Mouse (Mus musculus) midbrain, embryonic 14.5 days (tissue): ENCODE results near the gene Zfand2b. TPM values are rescaled to one million over a fixed set of nuclear protein-coding genes. Genes with fewer than 3 reads are reported as not detected.
A peak's percentile ranks its signal among the peaks of the same experiment; 100 is the strongest.

Source experiments
- ATAC-seq: fragments of 200-750 bp; cut with Nextera tagmentation; 2 replicates; pipeline ENCODE4 v1.8.0; 2017; ENCODE audit warnings: moderate number of reproducible peaks, moderate library complexity; ENCODE audit not compliant: low FRiP score, low TSS enrichment
- DNase-seq: peaks from one replicate; pipeline ENCODE4 v3.0.0-alpha.2; 2015
- H3K27ac ChIP-seq: fragments of 300-500 bp; sonication (generic); replicated peaks from 2 replicates; pipeline ENCODE4 v1.5.1; 2014; ENCODE audit warnings: mild to moderate bottlenecking, low read depth, low read length, moderate library complexity
- H3K27me3 ChIP-seq: fragments of 300-500 bp; sonication (generic); 2 replicates; pipeline ENCODE4 v1.6.1; 2014; ENCODE audit warnings: low read length, control low read depth, mixed read lengths; ENCODE audit not compliant: control insufficient read depth, insufficient read depth
- H3K36me3 ChIP-seq: fragments of 300-500 bp; sonication (generic); 2 replicates; pipeline ENCODE4 v1.6.1; 2014; ENCODE audit warnings: low read length, control low read depth; ENCODE audit not compliant: control insufficient read depth, insufficient read depth
- H3K4me1 ChIP-seq: fragments of 300-500 bp; sonication (generic); 2 replicates; pipeline ENCODE4 v1.6.1; 2014; ENCODE audit warnings: mild to moderate bottlenecking, antibody characterized with exemption, low read length, control low read depth; ENCODE audit not compliant: control insufficient read depth, insufficient read depth
- H3K4me2 ChIP-seq: fragments of 300-500 bp; sonication (generic); 2 replicates; pipeline ENCODE4 v1.6.1; 2014; ENCODE audit warnings: mild to moderate bottlenecking, low read length, moderate library complexity
- H3K4me3 ChIP-seq: fragments of 300-500 bp; sonication (generic); replicated peaks from 2 replicates; pipeline ENCODE4 v1.5.1; 2014; ENCODE audit warnings: low read depth, low read length
- H3K9ac ChIP-seq: fragments of 300-500 bp; sonication (generic); replicated peaks from 2 replicates; pipeline ENCODE4 v1.6.1; 2014; ENCODE audit warnings: mild to moderate bottlenecking, low read length, moderate library complexity
- H3K9me3 ChIP-seq: fragments of 300-500 bp; sonication (generic); 2 replicates; pipeline ENCODE4 v1.6.1; 2016; ENCODE audit warnings: low read length, control low read depth, mixed read lengths; ENCODE audit not compliant: control insufficient read depth
- WGBS: fragments of 180-500 bp; shearing (Covaris S2); extraction: QIAGEN DNeasy Blood & Tissue Kit; methylation state at CpG from one replicate; pipeline ENCODE4 v1.1.7; 2014; 5-methylcytosine and 5-hydroxymethylcytosine counted together
- polyA plus RNA-seq: library from polyadenylated mRNA; unstranded; fragments of >200 nt; fragmentation: Nextera tagmentation; extraction: Ambion mirVana; gene quantifications from 2 replicates; pipeline ENCODE4 v1.2.1, GENCODE M21; 2014

The Zfand2b gene
- polyA plus RNA-seq, result 34.5 and 34.8 TPM in 2 replicates

DNA sequence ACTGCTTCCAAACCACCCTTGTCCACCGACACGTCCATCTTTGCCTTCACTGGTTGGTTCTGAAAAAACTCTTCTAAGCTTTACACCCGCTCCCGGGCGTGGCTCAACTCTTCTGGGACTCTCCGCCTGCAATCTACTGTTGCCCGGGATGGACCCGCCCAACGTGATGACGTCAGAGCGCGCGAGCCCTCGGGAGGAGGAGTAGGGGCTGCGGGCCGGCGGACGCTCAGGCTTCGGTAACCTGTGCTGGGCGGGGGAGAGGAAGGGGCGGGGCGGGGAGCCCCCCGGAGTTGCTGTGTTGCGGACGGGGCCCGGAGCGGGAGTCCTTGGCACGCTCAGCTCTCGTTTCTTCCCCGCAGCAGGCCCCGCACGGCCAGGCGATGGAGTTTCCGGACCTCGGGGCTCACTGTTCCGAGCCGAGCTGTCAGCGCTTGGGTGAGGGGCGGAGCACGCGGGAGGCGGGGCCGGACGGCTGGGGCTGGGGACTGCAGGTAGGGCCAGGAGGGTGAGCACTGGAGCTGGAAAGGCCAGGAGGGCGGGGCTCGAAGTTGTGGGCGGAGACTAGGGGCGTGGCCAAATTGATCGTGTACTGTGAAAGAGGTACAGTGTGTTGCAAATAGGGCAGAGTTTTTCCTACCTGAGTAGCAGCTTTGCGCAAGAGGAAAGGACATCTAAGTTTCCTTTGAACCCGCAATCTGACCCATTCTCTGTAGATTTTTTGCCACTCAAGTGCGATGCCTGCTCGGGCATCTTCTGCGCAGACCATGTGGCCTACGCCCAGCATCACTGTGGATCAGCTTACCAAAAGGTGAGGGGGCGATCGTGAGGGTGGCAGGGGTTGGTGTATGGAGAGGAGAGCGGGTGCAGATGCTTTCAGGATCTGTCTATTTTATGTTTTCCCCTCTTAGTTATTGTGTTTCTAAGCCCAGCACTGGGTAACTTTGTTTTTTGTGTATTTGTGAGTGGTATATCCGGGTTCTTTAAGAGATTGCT, at the start of gene Zfand2b:
Gene Zfand2b, plus strand, starts transcription at position 175 of the 993 bp plus-strand sequence.
- peaks cover 7% of the 10 kb centered on the region for H3K4me1 ChIP-seq
- no peaks in the 10 kb centered on the region for H3K27me3 ChIP-seq
- peak within 1 kb of the TSS; percentile 77 for H3K4me3 ChIP-seq
- no peaks in the 10 kb centered on the region for H3K9me3 ChIP-seq
- DNase-seq (peak; percentile 97), ATAC-seq (peak; percentile 95)
- H3K27ac ChIP-seq, result peak within 1 kb of the TSS; percentile 85
- H3K36me3 ChIP-seq, result peaks cover 38% of the 10 kb centered on the region
- H3K4me2 ChIP-seq, result peak within 1 kb of the TSS; percentile 72
- 1% methylated on average over 59 of the region's 59 CpGs for WGBS
- peak within 1 kb of the TSS; percentile 59 for H3K9ac ChIP-seq

DNA sequence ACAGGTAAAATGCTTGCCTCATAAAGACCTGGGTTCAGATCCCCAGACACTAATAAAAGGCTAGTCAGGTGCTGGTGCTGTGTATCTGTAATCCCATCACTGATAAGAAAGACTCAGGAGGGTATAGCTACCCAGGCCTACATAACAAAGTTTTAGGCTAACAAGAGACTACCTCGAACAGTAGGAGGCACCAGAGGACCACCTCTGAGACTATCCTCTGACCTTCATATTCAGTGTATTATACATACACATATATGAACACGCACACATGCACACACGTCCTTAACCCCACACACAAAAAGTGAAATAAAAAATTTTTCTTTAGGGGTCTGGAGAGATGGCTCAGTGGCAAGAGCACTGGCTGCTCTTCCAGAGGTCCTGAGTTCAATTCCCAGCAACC, 46.2 kb upstream of the Zfand2b start:
- no peaks in the 10 kb centered on the region for H3K4me1 ChIP-seq
- no peaks in the 10 kb centered on the region for H3K36me3 ChIP-seq
- WGBS, result 84% methylated on average over 3 of the region's 3 CpGs
- no peaks in the 10 kb centered on the region for H3K9me3 ChIP-seq
- H3K9ac ChIP-seq, result no peak overlapping the region
- no peak overlapping the region for H3K4me3 ChIP-seq
- no peak for ATAC-seq
- H3K27ac ChIP-seq, result no peak overlapping the region
- no peak overlapping the region for H3K4me2 ChIP-seq
- no peaks in the 10 kb centered on the region for H3K27me3 ChIP-seq
- no peak for DNase-seq

DNA sequence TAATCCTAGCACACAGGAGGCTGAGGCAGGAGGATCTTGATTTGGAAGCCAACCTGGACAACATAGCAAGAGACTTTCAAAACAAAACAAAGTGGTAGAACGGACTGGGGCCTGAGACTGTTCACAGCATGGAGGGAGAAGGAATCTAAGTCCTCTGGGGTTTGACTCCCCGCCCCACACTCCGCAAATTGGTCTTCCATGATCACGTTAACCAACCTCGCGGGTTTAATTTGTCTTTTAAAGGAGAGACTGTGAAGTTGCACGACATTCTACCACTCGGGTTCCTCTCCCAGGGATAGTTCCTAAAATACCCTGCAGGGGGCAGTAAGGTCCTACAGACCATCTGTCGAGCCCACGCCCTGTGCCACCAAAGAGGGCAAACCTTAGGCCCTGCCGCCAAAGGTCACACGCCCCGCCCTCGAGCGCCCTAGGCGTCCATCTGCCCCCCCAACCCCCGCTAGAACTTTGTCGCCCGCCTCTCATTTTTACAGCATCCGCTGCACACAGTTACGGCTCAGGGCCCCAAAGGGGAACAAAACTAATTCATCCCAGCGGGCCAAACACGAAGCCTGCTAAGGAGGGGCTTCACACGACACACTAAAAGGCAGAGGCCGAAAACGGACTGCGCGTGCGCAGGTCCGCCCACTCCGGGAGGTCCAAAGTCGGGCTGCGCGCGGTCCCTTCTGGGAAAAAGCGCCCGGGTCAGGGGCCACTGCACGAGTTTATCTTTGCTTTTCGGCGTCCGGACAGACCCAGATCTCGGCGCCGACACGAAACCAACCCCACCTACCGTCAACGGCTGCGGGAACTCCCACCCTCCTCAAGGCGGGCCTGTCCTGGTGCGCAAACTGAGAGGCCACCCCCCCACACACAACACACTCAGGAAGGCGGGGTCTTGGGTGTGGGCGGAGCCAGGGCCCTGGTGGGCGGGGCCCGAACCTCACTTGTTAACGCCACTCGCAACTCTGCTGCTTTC, 43.8 kb upstream of the Zfand2b start, which contains the start of gene Nhej1:
Gene Nhej1, minus strand, starts transcription at position 855 of the 976 bp plus-strand sequence.
- no peaks in the 10 kb centered on the region for H3K36me3 ChIP-seq
- 2% methylated on average over 56 of the region's 56 CpGs for WGBS
- H3K9ac ChIP-seq, result peak within 1 kb of the TSS; percentile 58
- H3K9me3 ChIP-seq, result no peaks in the 10 kb centered on the region
- H3K4me2 ChIP-seq, result peak within 1 kb of the TSS; percentile 68
- H3K27ac ChIP-seq, result peak within 1 kb of the TSS; percentile 91
- DNase-seq (peak; percentile 99), ATAC-seq (peak; percentile 95)
- H3K27me3 ChIP-seq, result no peaks in the 10 kb centered on the region
- peak within 1 kb of the TSS; percentile 58 for H3K4me3 ChIP-seq
- no peaks in the 10 kb centered on the region for H3K4me1 ChIP-seq

DNA sequence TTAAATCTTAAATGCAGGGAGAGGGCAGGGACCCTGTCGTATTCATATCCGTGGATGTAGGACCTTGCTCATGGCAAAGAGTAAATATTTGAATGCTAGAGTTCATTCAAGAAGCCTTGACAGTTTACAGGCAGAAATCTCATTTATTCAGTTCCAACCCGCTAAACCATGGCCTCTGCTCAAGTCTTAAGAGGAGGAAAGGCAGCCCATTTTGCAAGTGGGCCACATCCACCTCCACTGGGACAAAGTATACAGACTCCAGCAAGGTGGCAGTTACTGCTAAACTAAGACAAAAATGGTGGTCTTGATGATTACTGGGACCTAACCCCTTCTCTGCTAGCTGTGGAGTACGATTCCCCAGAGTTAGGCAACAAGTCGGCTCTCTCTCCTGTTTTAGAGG, 43.0 kb upstream of the Zfand2b start:
- Histone ChIP-seq H3K27me3 (no peaks in the 10 kb centered on the region), H3K4me3 (peak overlapping the region; percentile 58), H3K4me2 (peak overlapping the region; percentile 68), H3K9ac (peak overlapping the region; percentile 58), H3K4me1 (no peaks in the 10 kb centered on the region), H3K36me3 (no peaks in the 10 kb centered on the region), H3K9me3 (no peaks in the 10 kb centered on the region), H3K27ac (peak overlapping the region; percentile 91)
- WGBS, result 40% methylated on average over 5 of the region's 5 CpGs
- ATAC-seq (no peak), DNase-seq (no peak)

GRCm38 (mm10) chr1:75128641-75129040, 39.8 kb upstream of the Zfand2b start:
- Histone ChIP-seq H3K4me1 (no peaks in the 10 kb centered on the region), H3K9ac (no peak overlapping the region), H3K36me3 (no peaks in the 10 kb centered on the region), H3K27me3 (no peaks in the 10 kb centered on the region), H3K4me3 (no peak overlapping the region), H3K9me3 (no peaks in the 10 kb centered on the region), H3K27ac (no peak overlapping the region), H3K4me2 (no peak overlapping the region)
- ATAC-seq, result no peak
- WGBS, result 80% methylated on average over 3 of the region's 3 CpGs
- DNase-seq, result no peak

DNA sequence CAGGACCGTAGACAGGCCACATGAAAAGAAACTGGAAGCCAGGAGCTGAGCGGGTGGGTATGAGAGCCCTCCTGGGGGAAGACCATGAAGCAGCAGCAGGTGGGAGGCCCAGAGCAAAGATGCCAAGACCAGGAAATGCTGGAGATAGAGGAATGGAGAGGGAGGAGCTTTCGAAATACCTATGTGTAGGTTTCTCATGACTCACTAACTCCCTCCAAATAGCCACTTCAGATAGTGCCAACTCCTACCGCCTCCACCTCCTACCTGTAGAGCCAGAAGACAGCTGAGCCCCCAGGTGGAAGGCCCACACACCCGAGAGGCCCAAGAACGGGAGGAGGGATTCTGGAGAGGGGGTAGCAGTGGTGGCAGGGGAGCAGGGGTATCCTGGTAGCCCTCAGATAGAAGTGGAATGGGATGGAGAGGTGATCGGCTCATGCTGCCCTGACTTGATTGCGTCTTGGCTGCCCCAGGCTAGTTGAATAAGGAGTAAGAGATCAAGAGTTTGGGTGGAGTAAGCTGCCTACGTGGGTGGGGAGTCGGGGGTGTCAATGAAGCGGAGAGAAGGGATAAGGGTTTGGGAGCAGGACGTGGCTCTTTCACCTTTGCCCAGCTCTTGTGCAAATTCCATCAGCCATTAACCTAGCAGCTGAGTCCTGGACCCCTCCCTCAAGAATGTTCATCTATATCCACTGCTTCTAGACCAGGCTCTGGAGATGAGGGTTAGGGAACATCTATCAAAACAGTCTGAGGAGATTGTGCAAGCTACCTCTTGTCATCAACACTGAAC, 34.8 kb upstream of the Zfand2b start, which contains the start of gene Slc23a3:
Gene Slc23a3, minus strand, starts transcription at position 470 of the 787 bp plus-strand sequence.
- no peak within 1 kb of the TSS for H3K4me2 ChIP-seq
- H3K9me3 ChIP-seq, result no peaks in the 10 kb centered on the region
- no peak within 1 kb of the TSS for H3K27ac ChIP-seq
- no peak within 1 kb of the TSS for H3K9ac ChIP-seq
- H3K27me3 ChIP-seq, result no peaks in the 10 kb centered on the region
- WGBS, result 71% methylated on average over 12 of the region's 12 CpGs
- peaks cover 37% of the 10 kb centered on the region for H3K36me3 ChIP-seq
- DNase-seq (no peak), ATAC-seq (no peak)
- no peaks in the 10 kb centered on the region for H3K4me1 ChIP-seq
- no peak within 1 kb of the TSS for H3K4me3 ChIP-seq

GRCm38 (mm10) chr1:75136293-75136692, 32.2 kb upstream of the Zfand2b start:
- ATAC-seq, result no peak
- no peaks in the 10 kb centered on the region for H3K9me3 ChIP-seq
- no peak overlapping the region for H3K9ac ChIP-seq
- no peak overlapping the region for H3K27ac ChIP-seq
- H3K4me1 ChIP-seq, result peaks cover 10% of the 10 kb centered on the region
- WGBS, result 89% methylated on average over 6 of the region's 6 CpGs
- H3K27me3 ChIP-seq, result no peaks in the 10 kb centered on the region
- no peak overlapping the region for H3K4me2 ChIP-seq
- peaks cover 48% of the 10 kb centered on the region for H3K36me3 ChIP-seq
- no peak for DNase-seq
- H3K4me3 ChIP-seq, result no peak overlapping the region

- H3K4me1 ChIP-seq, result peaks cover 10% of the 10 kb centered on the region
- no peak for DNase-seq
- H3K27ac ChIP-seq, result no peak overlapping the region
- H3K27me3 ChIP-seq, result no peaks in the 10 kb centered on the region
- H3K4me3 ChIP-seq, result no peak overlapping the region
- H3K36me3 ChIP-seq, result peaks cover 48% of the 10 kb centered on the region
- no peak overlapping the region for H3K9ac ChIP-seq
- H3K4me2 ChIP-seq, result no peak overlapping the region
- no peaks in the 10 kb centered on the region for H3K9me3 ChIP-seq
- WGBS, result 86% methylated on average over 3 of the region's 3 CpGs
- ATAC-seq, result no peak
Measured at GRCm38 (mm10) chr1:75136730-75137129, 31.7 kb upstream of the Zfand2b start.
